25 mouse cellular contexts compared by ENCODE assay signal in the genomic region with DNA sequence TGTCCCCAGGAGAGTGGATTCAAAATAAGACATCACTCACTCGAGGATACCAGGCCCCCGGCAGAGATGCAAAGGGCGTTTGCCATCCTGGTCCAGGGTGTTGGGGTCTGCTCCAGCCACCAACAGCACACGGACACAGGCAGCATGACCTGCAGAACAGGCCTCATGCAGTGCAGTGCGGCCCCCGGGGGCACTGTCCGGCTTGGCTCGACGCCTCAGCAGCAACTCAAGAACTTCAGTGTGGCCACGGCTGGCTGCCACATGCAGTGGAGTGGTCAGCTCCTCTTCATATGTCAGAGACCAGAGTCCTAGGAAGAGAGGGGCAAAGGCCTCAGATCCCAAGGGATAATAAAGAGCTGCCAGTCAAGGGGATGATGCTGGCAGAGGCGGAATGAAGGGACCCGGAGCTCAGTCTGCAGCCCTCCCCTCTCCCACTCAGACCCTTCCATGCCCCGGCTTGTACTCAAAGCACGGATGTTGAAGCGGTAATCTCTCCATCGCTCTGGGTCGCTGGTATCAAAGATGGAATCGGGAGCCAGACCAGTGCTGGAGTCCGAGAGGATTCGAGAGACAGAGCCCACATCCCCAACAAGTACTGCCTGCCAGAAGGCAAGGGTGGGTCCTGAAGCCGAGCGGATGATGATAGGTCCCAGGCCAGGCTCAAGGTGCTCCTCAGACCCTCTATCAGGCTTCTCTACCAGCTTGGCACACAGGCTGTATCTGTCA. TPM values are rescaled to one million over a fixed set of nuclear protein-coding genes. Genes with fewer than 3 reads are reported as not detected.
DNase-seq lines count a peak whose midpoint lies in the region; ATAC-seq and TF ChIP-seq lines count a peak whose summit lies in the region.
"Had no signal": no experiment of that assay in that cellular context is flagged by ENCODE, and none has a peak within 500 bp of the region (broad histone marks: within the 10 kb centered on the region; RNA-seq: fewer than 3 reads in every experiment).

No protein-coding gene starts in this region.

- H3K9ac ChIP-seq in heart, embryonic 13.5 days = peak overlapping the region; percentile 73; the same call in 1 of the 2 replicates
- no peak overlapping the region for H3K9ac ChIP-seq in stomach, embryonic 15.5 days
- no peak overlapping the region for H3K9ac ChIP-seq in stomach, postnatal 0 days (ENCODE audit: low read length)
- H3K9ac ChIP-seq in neural tube, embryonic 15.5 days (replicated peaks) = no peak overlapping the region
- H3K9ac ChIP-seq: forebrain, embryonic 12.5 days; hindbrain, embryonic 15.5 days; liver, embryonic 12.5 days had no signal

- 78% methylated on average over 22 of the region's 22 CpGs for WGBS in heart, embryonic 13.5 days
- WGBS in stomach, embryonic 15.5 days = 85% methylated on average over 22 of the region's 22 CpGs
- WGBS in stomach, postnatal 0 days = 83% methylated on average over 22 of the region's 22 CpGs
- WGBS in neural tube, embryonic 15.5 days = 85% methylated on average over 22 of the region's 22 CpGs

- H3K4me2 ChIP-seq in heart, embryonic 13.5 days = peak overlapping the region; percentile 74
- H3K4me2 ChIP-seq in stomach, embryonic 15.5 days = peak overlapping the region; percentile 48; the same call in 1 of the 2 replicates
- no peak overlapping the region; the same call in 1 of the 2 replicates for H3K4me2 ChIP-seq in stomach, postnatal 0 days (replicated peaks; ENCODE audit: low read depth)
- no peak overlapping the region for H3K4me2 ChIP-seq in neural tube, embryonic 15.5 days
- H3K4me2 ChIP-seq: forebrain, embryonic 12.5 days; hindbrain, embryonic 15.5 days had no signal

- peak overlapping the region; percentile 43 for H3K4me3 ChIP-seq in heart, embryonic 13.5 days
- H3K4me3 ChIP-seq in stomach, embryonic 15.5 days (replicated peaks) = no peak overlapping the region
- H3K4me3 ChIP-seq in stomach, postnatal 0 days (ENCODE audit: low read depth, low read length) = no peak overlapping the region
- H3K4me3 ChIP-seq in neural tube, embryonic 15.5 days (replicated peaks) = no peak overlapping the region
- H3K4me3 ChIP-seq: forebrain, embryonic 12.5 days; hindbrain, embryonic 15.5 days; layer of hippocampus, adult 2 months; liver, embryonic 12.5 days had no signal

- peaks cover 31% of the 10 kb centered on the region for H3K27me3 ChIP-seq in heart, embryonic 13.5 days (replicated peaks)
- H3K27me3 ChIP-seq in stomach, embryonic 15.5 days (replicated peaks) = no peaks in the 10 kb centered on the region
- H3K27me3 ChIP-seq in stomach, postnatal 0 days (ENCODE audit: control insufficient read depth, insufficient read depth, low read length) = no peaks in the 10 kb centered on the region
- no peaks in the 10 kb centered on the region; the same call in 1 of the 2 replicates for H3K27me3 ChIP-seq in neural tube, embryonic 15.5 days (replicated peaks)
- H3K27me3 ChIP-seq: hindbrain, embryonic 15.5 days had no signal

- peak overlapping the region; percentile 80 for H3K27ac ChIP-seq in heart, embryonic 13.5 days (replicated peaks)
- no peak overlapping the region for H3K27ac ChIP-seq in stomach, embryonic 15.5 days
- no peak overlapping the region for H3K27ac ChIP-seq in stomach, postnatal 0 days (replicated peaks)
- no peak overlapping the region for H3K27ac ChIP-seq in neural tube, embryonic 15.5 days (replicated peaks)
- H3K27ac ChIP-seq: forebrain, embryonic 12.5 days; hindbrain, embryonic 15.5 days; layer of hippocampus, adult 2 months; liver, embryonic 12.5 days had no signal

- DNase-seq in gastrocnemius, adult 8-10 months (ENCODE audit: low spot score in 2 of 2) = peak; percentile 13 to 35
- no peak for DNase-seq in gastrocnemius, postnatal 10 days
- DNase-seq in heart, adult 8-10 months (ENCODE audit: low spot score) = no peak
- no peak for DNase-seq in stomach, postnatal 0 days (ENCODE audit: low spot score)
- no peak for DNase-seq in frontal cortex, adult 2 months (ENCODE audit: extremely low spot score in 1 of 2, low spot score in 1 of 2)
- DNase-seq: cerebellum, adult 2 months; cerebellum, postnatal 36 days; left cerebral cortex, postnatal 4 days; lung, adult 2 months; right cerebral cortex, postnatal 14 days; spleen, adult 18-20 months; thymus, adult 2 months had no signal

- no peaks in the 10 kb centered on the region for H3K36me3 ChIP-seq in heart, embryonic 13.5 days
- H3K36me3 ChIP-seq in stomach, embryonic 15.5 days = no peaks in the 10 kb centered on the region
- H3K36me3 ChIP-seq in stomach, postnatal 0 days (ENCODE audit: control insufficient read depth, insufficient read depth, low read length) = no peaks in the 10 kb centered on the region
- H3K36me3 ChIP-seq in neural tube, embryonic 15.5 days = no peaks in the 10 kb centered on the region
- H3K36me3 ChIP-seq: forebrain, embryonic 12.5 days; hindbrain, embryonic 15.5 days; liver, embryonic 12.5 days had no signal

- ATAC-seq in heart, embryonic 13.5 days (ENCODE audit: extremely low read depth, insufficient number of reproducible peaks, low FRiP score, low TSS enrichment) = no peak
- ATAC-seq in stomach, embryonic 15.5 days (ENCODE audit: insufficient read depth, low FRiP score, low read depth) = no peak
- ATAC-seq in stomach, postnatal 0 days (ENCODE audit: low FRiP score, low TSS enrichment) = no peak
- ATAC-seq in neural tube, embryonic 15.5 days (ENCODE audit: low FRiP score) = no peak
- ATAC-seq: midbrain, embryonic 16.5 days had no signal

- peaks cover 27% of the 10 kb centered on the region for H3K4me1 ChIP-seq in heart, embryonic 13.5 days
- H3K4me1 ChIP-seq in stomach, embryonic 15.5 days = peaks cover 13% of the 10 kb centered on the region
- H3K4me1 ChIP-seq in stomach, postnatal 0 days (replicated peaks; ENCODE audit: control insufficient read depth, insufficient read depth) = peaks cover 5% of the 10 kb centered on the region; the same call in 1 of the 2 replicates
- peaks cover 22% of the 10 kb centered on the region; the same call in 1 of the 2 replicates for H3K4me1 ChIP-seq in neural tube, embryonic 15.5 days

- no peak for TF ChIP-seq EP300 in stomach, postnatal 0 days (optimal IDR thresholded peaks at IDR 0.05)

- TF ChIP-seq CTCF in stomach, postnatal 0 days (IDR thresholded peaks at IDR 0.05; ENCODE audit: low read depth) = no peak

- H3K9me3 ChIP-seq in heart, embryonic 13.5 days = no peaks in the 10 kb centered on the region
- no peaks in the 10 kb centered on the region for H3K9me3 ChIP-seq in stomach, embryonic 15.5 days
- no peaks in the 10 kb centered on the region for H3K9me3 ChIP-seq in stomach, postnatal 0 days (ENCODE audit: control insufficient read depth, low read length)
- no peaks in the 10 kb centered on the region for H3K9me3 ChIP-seq in neural tube, embryonic 15.5 days (replicated peaks)
- H3K9me3 ChIP-seq: forebrain, embryonic 12.5 days; hindbrain, embryonic 15.5 days; liver, embryonic 12.5 days had no signal

RNA-seq across cellular contexts. Expression of gene Asb10, which starts 1.0 kb away (rescaled TPM):
- total RNA-seq in gastrocnemius, adult 8-10 months (2022) = 100 to 1,000 TPM; 101 to 130 (median 119) TPM
- 10 to 100 TPM; 31.3 to 37.4 TPM for total RNA-seq in gastrocnemius, postnatal 10 days (2021)
- polyA plus RNA-seq in heart, embryonic 13.5 days (2015; fragmentation: Nextera tagmentation; extraction: Ambion mirVana) = 4.1 TPM in 2 replicates
- 100 to 1,000 TPM in 2 of 4 experiments, 10 to 100 TPM in 2; 97.3 to 112 (median 103) TPM for total RNA-seq in heart, adult 8-10 months (2022)
- polyA plus RNA-seq in stomach, embryonic 15.5 days (2015; fragmentation: Nextera tagmentation; extraction: Ambion mirVana) = 0.32 and 0.57 TPM in 2 replicates
- 0.21 and 0.25 TPM in 2 replicates for polyA plus RNA-seq in stomach, postnatal 0 days (2015; fragmentation: Nextera tagmentation; extraction: Ambion mirVana)
- 0.42 and 0.62 TPM in 2 replicates for polyA plus RNA-seq in frontal cortex, adult 2 months (2012; rRNA removed)
- 0.40 and 0.87 TPM in 2 replicates for polyA plus RNA-seq in neural tube, embryonic 15.5 days (2015; fragmentation: Nextera tagmentation; extraction: Ambion mirVana)
- total RNA-seq: neutrophil, adult 5-6 weeks had no signal
- polyA plus RNA-seq: liver, embryonic 12.5 days; midbrain, embryonic 16.5 days had no signal

RNA-seq across cellular contexts. Expression of gene Gbx1, which starts 12.7 kb away (rescaled TPM):
- total RNA-seq in gastrocnemius, adult 8-10 months (2022) = not detected
- total RNA-seq in gastrocnemius, postnatal 10 days (2021) = not detected
- polyA plus RNA-seq in heart, embryonic 13.5 days (2015; fragmentation: Nextera tagmentation; extraction: Ambion mirVana) = 0.05 TPM in 1 of 2 replicates, not detected in the other
- total RNA-seq in heart, adult 8-10 months (2022) = not detected
- polyA plus RNA-seq in stomach, embryonic 15.5 days (2015; fragmentation: Nextera tagmentation; extraction: Ambion mirVana) = 0.04 TPM in 1 of 2 replicates, not detected in the other
- polyA plus RNA-seq in stomach, postnatal 0 days (2015; fragmentation: Nextera tagmentation; extraction: Ambion mirVana) = 0.02 TPM in 1 of 2 replicates, not detected in the other
- 0.04 TPM in 2 replicates for polyA plus RNA-seq in frontal cortex, adult 2 months (2012; rRNA removed)
- polyA plus RNA-seq in neural tube, embryonic 15.5 days (2015; fragmentation: Nextera tagmentation; extraction: Ambion mirVana) = 5.9 and 13.7 TPM in 2 replicates
- total RNA-seq: adrenal gland, postnatal 25 days; neutrophil, adult 5-6 weeks had no signal
- polyA plus RNA-seq: gonadal fat pad, adult 2 months; liver, embryonic 12.5 days had no signal

RNA-seq across cellular contexts. Expression of gene 4931409K22Rik, which starts 16.9 kb away (rescaled TPM):
- total RNA-seq in gastrocnemius, adult 8-10 months (2022) = not detected
- not detected for total RNA-seq in gastrocnemius, postnatal 10 days (2021)
- polyA plus RNA-seq in heart, embryonic 13.5 days (2015; fragmentation: Nextera tagmentation; extraction: Ambion mirVana) = 0.08 and 0.11 TPM in 2 replicates
- total RNA-seq in heart, adult 8-10 months (2022) = not detected
- 0.14 and 0.24 TPM in 2 replicates for polyA plus RNA-seq in stomach, embryonic 15.5 days (2015; fragmentation: Nextera tagmentation; extraction: Ambion mirVana)
- polyA plus RNA-seq in stomach, postnatal 0 days (2015; fragmentation: Nextera tagmentation; extraction: Ambion mirVana) = 0.08 TPM in 1 of 2 replicates, not detected in the other
- 0.18 and 0.59 TPM in 2 replicates for polyA plus RNA-seq in frontal cortex, adult 2 months (2012; rRNA removed)
- polyA plus RNA-seq in neural tube, embryonic 15.5 days (2015; fragmentation: Nextera tagmentation; extraction: Ambion mirVana) = 0.24 and 0.26 TPM in 2 replicates
- total RNA-seq: adrenal gland, postnatal 25 days; layer of hippocampus, adult 2 months; left cerebral cortex, postnatal 4 days; MEL; neutrophil, adult 5-6 weeks had no signal
- polyA plus RNA-seq: cerebellum, adult 2 months; intestine, embryonic 16.5 days; liver, embryonic 12.5 days; lung, adult 2 months; thymus, adult 2 months had no signal

RNA-seq across cellular contexts. Expression of gene Abcf2, which starts 37.5 kb away (rescaled TPM):
- 100 to 1,000 TPM; 114 to 132 (median 122) TPM for total RNA-seq in gastrocnemius, adult 8-10 months (2022)
- 10 to 100 TPM; 66.4 to 74.0 TPM for total RNA-seq in gastrocnemius, postnatal 10 days (2021)
- polyA plus RNA-seq in heart, embryonic 13.5 days (2015; fragmentation: Nextera tagmentation; extraction: Ambion mirVana) = 66.7 and 70.7 TPM in 2 replicates
- 10 to 100 TPM; 53.6 to 60.6 (median 56.2) TPM for total RNA-seq in heart, adult 8-10 months (2022)
- polyA plus RNA-seq in stomach, embryonic 15.5 days (2015; fragmentation: Nextera tagmentation; extraction: Ambion mirVana) = 85.9 and 90.0 TPM in 2 replicates
- 45.2 and 45.3 TPM in 2 replicates for polyA plus RNA-seq in stomach, postnatal 0 days (2015; fragmentation: Nextera tagmentation; extraction: Ambion mirVana)
- polyA plus RNA-seq in frontal cortex, adult 2 months (2012; rRNA removed) = 78.1 and 86.2 TPM in 2 replicates
- 82.8 and 93.1 TPM in 2 replicates for polyA plus RNA-seq in neural tube, embryonic 15.5 days (2015; fragmentation: Nextera tagmentation; extraction: Ambion mirVana)

RNA-seq across cellular contexts. Expression of gene Chpf2, which starts 46.8 kb away (rescaled TPM):
- 10 to 100 TPM in 3 of 4 experiments, 1 to 10 TPM in 1; 8.5 to 14.5 (median 12.4) TPM for total RNA-seq in gastrocnemius, adult 8-10 months (2022)
- 10 to 100 TPM; 19.6 to 29.4 TPM for total RNA-seq in gastrocnemius, postnatal 10 days (2021)
- 16.1 and 16.6 TPM in 2 replicates for polyA plus RNA-seq in heart, embryonic 13.5 days (2015; fragmentation: Nextera tagmentation; extraction: Ambion mirVana)
- 1 to 10 TPM; 7.4 to 9.5 (median 7.7) TPM for total RNA-seq in heart, adult 8-10 months (2022)
- 18.6 and 21.2 TPM in 2 replicates for polyA plus RNA-seq in stomach, embryonic 15.5 days (2015; fragmentation: Nextera tagmentation; extraction: Ambion mirVana)
- 18.2 and 19.2 TPM in 2 replicates for polyA plus RNA-seq in stomach, postnatal 0 days (2015; fragmentation: Nextera tagmentation; extraction: Ambion mirVana)
- 47.1 and 50.5 TPM in 2 replicates for polyA plus RNA-seq in frontal cortex, adult 2 months (2012; rRNA removed)
- 19.3 and 21.2 TPM in 2 replicates for polyA plus RNA-seq in neural tube, embryonic 15.5 days (2015; fragmentation: Nextera tagmentation; extraction: Ambion mirVana)

Comparison
In these comparisons a context has a peak if more than half of its experiments do, and no peak if none do; other contexts are left out.
1. DNase-seq: peak in gastrocnemius, adult 8-10 months (2 of 2); none in gastrocnemius, postnatal 10 days (single experiment), heart, adult 8-10 months (single experiment), stomach, postnatal 0 days (single experiment) and frontal cortex, adult 2 months (0 of 2).
2. H3K4me2 ChIP-seq: peak in heart, embryonic 13.5 days (single experiment) and stomach, embryonic 15.5 days (single experiment); none in stomach, postnatal 0 days (single experiment) and neural tube, embryonic 15.5 days (single experiment).